Mouse (Mus musculus) neural tube, embryonic 14.5 days (tissue): ENCODE measurements at regions not wholly inside any gene's neighbourhood (a gene's known extent, or its start where the extent isn't known, plus 50 kb on each side); places are given as distances from the start of the nearest gene placed in this dataset.
A peak's percentile ranks its signal among the peaks of the same experiment; 100 is the strongest.
"Not testable (repeated sequence)": the region's sequence is repeated elsewhere in the genome, so short reads cannot be mapped to it uniquely, and the experiment has no call there.

Source experiments
- ATAC-seq: fragments of 200-750 bp; cut with Nextera tagmentation; 2 replicates; pipeline ENCODE4 v1.8.0; 2017; ENCODE audit warnings: low read depth, mild to moderate bottlenecking, moderate TSS enrichment, moderate library complexity
- H3K27ac ChIP-seq: fragments of 300-500 bp; sonication (generic); 2 replicates; pipeline ENCODE4 v1.5.1; 2014; ENCODE audit warnings: low read depth, mild to moderate bottlenecking, control low read depth, low read length, moderate library complexity, mixed read lengths
- H3K27me3 ChIP-seq: fragments of 300-500 bp; sonication (generic); 2 replicates; pipeline ENCODE4 v1.6.1; 2014; ENCODE audit warnings: low read length; ENCODE audit not compliant: control insufficient read depth, insufficient read depth
- H3K36me3 ChIP-seq: fragments of 300-500 bp; sonication (generic); 2 replicates; pipeline ENCODE4 v1.6.1; 2014; ENCODE audit warnings: low read length, mixed read lengths; ENCODE audit not compliant: control insufficient read depth, insufficient read depth
- H3K4me1 ChIP-seq: fragments of 300-500 bp; sonication (generic); 2 replicates; pipeline ENCODE4 v1.6.1; 2014; ENCODE audit warnings: low read length; ENCODE audit not compliant: control insufficient read depth, insufficient read depth
- H3K4me2 ChIP-seq: fragments of 300-500 bp; sonication (generic); 2 replicates; pipeline ENCODE4 v1.6.1; 2014; ENCODE audit warnings: mild to moderate bottlenecking, low read depth, low read length, control low read depth
- H3K4me3 ChIP-seq: fragments of 300-500 bp; sonication (generic); 2 replicates; pipeline ENCODE4 v1.5.1; 2014; ENCODE audit warnings: low read depth, low read length, control low read depth, mixed read lengths
- H3K9ac ChIP-seq: fragments of 300-500 bp; sonication (generic); replicated peaks from 2 replicates; pipeline ENCODE4 v1.6.1; 2014; ENCODE audit warnings: low read depth, mild to moderate bottlenecking, control low read depth, low read length, mixed read lengths
- H3K9me3 ChIP-seq: fragments of 300-500 bp; sonication (generic); 2 replicates; pipeline ENCODE4 v1.6.1; 2016; ENCODE audit warnings: low read length; ENCODE audit not compliant: control insufficient read depth
- WGBS: fragments of 180-500 bp; shearing (Covaris S2); extraction: QIAGEN DNeasy Blood & Tissue Kit; methylation state at CpG from one replicate; pipeline ENCODE4 v1.1.7; 2014; 5-methylcytosine and 5-hydroxymethylcytosine counted together

GRCm38 (mm10) chr12:97137924-97138323 is 1121.3 kb downstream of the Galc start:
- ATAC-seq: no peak

DNA sequence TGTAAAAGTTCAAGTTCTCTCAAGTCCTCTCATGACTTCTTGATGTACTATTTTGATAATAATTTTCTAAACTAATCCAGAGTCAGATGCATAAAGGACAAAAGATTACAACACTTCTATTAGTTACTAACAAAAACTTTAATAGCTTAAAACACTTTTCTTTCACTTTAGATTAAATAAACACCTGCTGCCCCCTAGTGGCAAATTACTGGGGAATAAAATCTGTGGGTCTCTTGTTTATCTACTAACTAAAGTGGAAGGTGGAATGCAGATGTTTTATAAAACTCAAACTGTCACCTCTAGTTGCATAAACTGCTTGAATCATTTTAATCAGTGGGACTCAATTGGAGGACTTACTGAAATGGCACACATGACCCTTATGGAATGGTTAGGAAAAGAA is 1129.0 kb downstream of the Galc start:
- no peak for ATAC-seq
- no peak overlapping the region for H3K4me2 ChIP-seq
- no peak overlapping the region for H3K4me3 ChIP-seq
- no peaks in the 10 kb centered on the region for H3K4me1 ChIP-seq
- no peaks in the 10 kb centered on the region for H3K36me3 ChIP-seq
- H3K27ac ChIP-seq: no peak overlapping the region
- H3K9me3 ChIP-seq: no peaks in the 10 kb centered on the region
- no peaks in the 10 kb centered on the region for H3K27me3 ChIP-seq
- no peak overlapping the region for H3K9ac ChIP-seq

More at GRCm38 (mm10) chr12:97137924-97138323, 1121.3 kb downstream of the Galc start:
- H3K36me3 ChIP-seq: no peaks in the 10 kb centered on the region
- H3K4me2 ChIP-seq: no peak overlapping the region
- H3K4me1 ChIP-seq: no peaks in the 10 kb centered on the region
- H3K27me3 ChIP-seq: no peaks in the 10 kb centered on the region
- H3K4me3 ChIP-seq: no peak overlapping the region
- 76% methylated on average over 7 of the region's 7 CpGs for WGBS
- H3K9me3 ChIP-seq: no peaks in the 10 kb centered on the region
- H3K27ac ChIP-seq: no peak overlapping the region
- no peak overlapping the region for H3K9ac ChIP-seq

GRCm38 (mm10) chr12:97090577-97091214 is 1168.6 kb downstream of the Galc start:
- Histone ChIP-seq H3K27me3 (no peaks in the 10 kb centered on the region), H3K4me2 (no peak overlapping the region), H3K4me1 (no peaks in the 10 kb centered on the region), H3K4me3 (no peak overlapping the region), H3K27ac (no peak overlapping the region), H3K9me3 (no peaks in the 10 kb centered on the region), H3K9ac (no peak overlapping the region), H3K36me3 (no peaks in the 10 kb centered on the region)
- 41% methylated on average over 2 of the region's 2 CpGs for WGBS
- ATAC-seq: no peak

GRCm38 (mm10) chr12:97061352-97061895 is 1197.8 kb downstream of the Galc start:
- WGBS: 83% methylated on average over 10 of the region's 13 CpGs
- H3K9me3 ChIP-seq, H3K27me3 ChIP-seq, H3K9ac ChIP-seq, H3K4me3 ChIP-seq, H3K27ac ChIP-seq, H3K4me2 ChIP-seq, H3K4me1 ChIP-seq, H3K36me3 ChIP-seq: not testable (repeated sequence)
- ATAC-seq: peak; percentile 100

DNA sequence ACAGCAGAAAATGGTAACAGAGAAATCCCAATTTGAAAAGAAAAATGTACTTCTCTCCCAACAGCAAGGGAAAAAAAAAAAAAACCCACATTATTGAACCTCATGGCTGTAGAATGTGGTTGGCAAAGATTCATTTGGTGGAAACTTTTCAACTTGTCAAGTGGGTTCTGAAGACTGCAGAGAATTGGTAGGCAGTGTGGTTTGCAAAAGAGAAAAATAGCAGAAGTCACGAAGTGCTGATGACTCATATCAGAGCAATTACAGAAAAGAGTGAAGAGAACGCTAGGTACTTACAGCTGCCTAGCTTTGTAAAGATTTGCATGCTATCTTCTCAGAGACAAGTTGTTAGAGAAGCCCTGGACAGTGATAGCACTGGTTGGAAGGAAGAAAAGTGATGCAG is 1211.6 kb downstream of the Galc start:
- ATAC-seq: no peak
- WGBS: 91% methylated on average over 2 of the region's 2 CpGs
- H3K27me3 ChIP-seq: no peaks in the 10 kb centered on the region

More for the DNA sequence above, 1211.6 kb downstream of the Galc start:
- Histone ChIP-seq H3K4me2 (no peak overlapping the region), H3K4me3 (no peak overlapping the region), H3K4me1 (no peaks in the 10 kb centered on the region), H3K9me3 (no peaks in the 10 kb centered on the region), H3K27ac (no peak overlapping the region), H3K36me3 (no peaks in the 10 kb centered on the region), H3K9ac (no peak overlapping the region)
